Mouse (Mus musculus): Measurements from ENCODE around the gene Rsph1. TPM values are rescaled to one million over a fixed set of nuclear protein-coding genes. Genes with fewer than 3 reads are reported as not detected.

Gene Rsph1
- polyA plus RNA-seq, 1 experiment from 2014 or later: 1.7 TPM

DNA sequence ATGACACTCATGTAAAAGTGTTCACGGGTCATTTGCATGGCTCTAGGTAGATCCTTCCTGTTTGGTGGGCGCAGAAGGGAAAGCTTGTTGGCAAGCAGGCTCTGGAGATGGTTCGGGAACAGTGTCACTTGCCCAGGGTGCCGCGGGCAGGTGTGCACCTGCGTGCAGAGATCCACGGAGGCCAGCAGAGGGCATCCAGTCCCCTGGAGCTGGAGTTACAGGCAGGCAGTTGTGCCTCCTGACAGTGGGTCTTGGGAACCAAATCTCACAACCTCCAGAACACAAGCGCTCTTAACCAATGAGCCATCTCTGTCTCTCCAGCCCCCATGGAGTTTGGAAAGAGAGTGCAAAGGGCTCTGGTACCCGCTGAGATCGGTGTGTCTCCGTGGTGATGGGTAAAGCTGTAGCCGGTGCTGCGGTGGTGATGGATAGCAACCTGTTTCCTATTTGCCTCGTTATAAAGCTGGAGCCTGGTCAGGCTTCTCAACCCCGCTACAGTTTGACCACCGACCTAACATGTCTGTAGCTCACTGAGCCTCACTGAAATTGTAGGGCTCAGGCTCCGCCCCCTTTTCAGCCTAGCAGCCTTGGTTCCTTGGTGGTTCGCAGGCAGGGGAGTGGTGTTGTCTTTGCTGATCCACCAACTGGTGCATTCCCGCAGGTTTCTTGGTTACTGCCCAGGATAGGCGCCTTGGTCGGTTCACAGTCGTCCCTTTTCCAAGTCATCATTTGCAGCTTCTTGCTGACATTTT, 40.5 kb upstream of the Rsph1 start:
- DNase-seq (ENCODE audit: low spot score, missing footprints) (no peak), ATAC-seq (ENCODE audit: low FRiP score) (no peak)
- Histone ChIP-seq H3K4me1 (ENCODE audit: control insufficient read depth, insufficient read depth, low read length) (peaks cover 11% of the 10 kb centered on the region), H3K4me2 (no peak overlapping the region), H3K9me3 (ENCODE audit: control insufficient read depth, low read length) (no peaks in the 10 kb centered on the region), H3K9ac (ENCODE audit: low read length) (no peak overlapping the region), H3K27me3 (ENCODE audit: control insufficient read depth, insufficient read depth, low read length) (no peaks in the 10 kb centered on the region), H3K36me3 (ENCODE audit: control insufficient read depth, insufficient read depth, low read length) (no peaks in the 10 kb centered on the region), H3K4me3 (ENCODE audit: low read depth, low read length) (no peak overlapping the region), H3K27ac (ENCODE audit: low read depth, low read length) (no peak overlapping the region)
- 45% methylated on average over 22 of the region's 22 CpGs for WGBS

DNA sequence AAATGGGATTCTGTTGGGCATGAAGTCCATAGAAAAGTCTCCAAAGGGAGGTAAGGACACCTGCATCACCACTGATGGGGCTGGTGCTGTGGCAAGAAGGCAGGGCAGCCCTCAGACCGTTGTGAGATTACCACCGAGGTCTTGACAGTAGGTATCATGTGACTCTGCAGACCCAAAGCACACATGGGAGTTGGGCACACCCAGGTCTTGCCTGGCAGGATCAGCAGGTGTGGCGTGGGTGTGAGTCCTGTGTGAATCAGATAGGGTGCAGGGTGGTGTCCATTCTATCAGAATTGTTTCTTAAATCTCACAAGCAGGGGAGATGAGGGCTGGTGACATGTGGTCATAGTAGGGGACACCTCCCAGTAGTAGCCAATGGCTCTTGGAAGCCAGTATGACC, 39.8 kb upstream of the Rsph1 start:
- Histone ChIP-seq H3K4me3 (ENCODE audit: low read depth, low read length) (no peak overlapping the region), H3K36me3 (ENCODE audit: control insufficient read depth, insufficient read depth, low read length) (no peaks in the 10 kb centered on the region), H3K9me3 (ENCODE audit: control insufficient read depth, low read length) (no peaks in the 10 kb centered on the region), H3K27me3 (ENCODE audit: control insufficient read depth, insufficient read depth, low read length) (no peaks in the 10 kb centered on the region), H3K27ac (ENCODE audit: low read depth, low read length) (no peak overlapping the region), H3K9ac (ENCODE audit: low read length) (no peak overlapping the region), H3K4me2 (no peak overlapping the region), H3K4me1 (ENCODE audit: control insufficient read depth, insufficient read depth, low read length) (peaks cover 11% of the 10 kb centered on the region)
- ATAC-seq (ENCODE audit: low FRiP score): no peak
- DNase-seq (ENCODE audit: low spot score, missing footprints): no peak
- 86% methylated on average over 3 of the region's 3 CpGs for WGBS

DNA sequence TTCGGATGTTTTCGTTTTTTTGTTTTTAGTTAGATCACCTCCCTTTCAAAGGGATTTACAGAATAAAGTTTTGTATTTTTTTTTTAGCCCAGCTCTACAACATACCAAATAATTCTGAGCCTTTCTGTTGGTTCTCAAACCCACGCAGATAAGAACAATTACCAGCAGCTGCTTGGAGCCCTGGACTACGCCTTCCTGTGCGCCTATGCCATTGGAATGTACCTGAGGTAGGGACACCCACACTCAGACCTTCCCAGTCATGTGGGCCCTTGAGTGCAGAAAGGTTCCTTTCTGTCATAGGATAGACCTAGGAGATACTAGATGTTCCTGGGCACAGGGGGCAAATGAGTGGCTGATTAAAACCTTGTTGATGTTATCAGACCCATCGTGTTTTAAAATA, 38.8 kb upstream of the Rsph1 start:
- H3K27ac ChIP-seq (ENCODE audit: low read depth, low read length): no peak overlapping the region
- no peak overlapping the region for H3K4me2 ChIP-seq
- no peak overlapping the region for H3K9ac ChIP-seq (ENCODE audit: low read length)
- no peak overlapping the region for H3K4me3 ChIP-seq (ENCODE audit: low read depth, low read length)
- DNase-seq (ENCODE audit: low spot score, missing footprints) (no peak), ATAC-seq (ENCODE audit: low FRiP score) (no peak)
- H3K4me1 ChIP-seq (ENCODE audit: control insufficient read depth, insufficient read depth, low read length): peaks cover 11% of the 10 kb centered on the region
- no peaks in the 10 kb centered on the region for H3K36me3 ChIP-seq (ENCODE audit: control insufficient read depth, insufficient read depth, low read length)
- H3K9me3 ChIP-seq (ENCODE audit: control insufficient read depth, low read length): no peaks in the 10 kb centered on the region
- WGBS: 84% methylated on average over 6 of the region's 6 CpGs
- H3K27me3 ChIP-seq (ENCODE audit: control insufficient read depth, insufficient read depth, low read length): no peaks in the 10 kb centered on the region

DNA sequence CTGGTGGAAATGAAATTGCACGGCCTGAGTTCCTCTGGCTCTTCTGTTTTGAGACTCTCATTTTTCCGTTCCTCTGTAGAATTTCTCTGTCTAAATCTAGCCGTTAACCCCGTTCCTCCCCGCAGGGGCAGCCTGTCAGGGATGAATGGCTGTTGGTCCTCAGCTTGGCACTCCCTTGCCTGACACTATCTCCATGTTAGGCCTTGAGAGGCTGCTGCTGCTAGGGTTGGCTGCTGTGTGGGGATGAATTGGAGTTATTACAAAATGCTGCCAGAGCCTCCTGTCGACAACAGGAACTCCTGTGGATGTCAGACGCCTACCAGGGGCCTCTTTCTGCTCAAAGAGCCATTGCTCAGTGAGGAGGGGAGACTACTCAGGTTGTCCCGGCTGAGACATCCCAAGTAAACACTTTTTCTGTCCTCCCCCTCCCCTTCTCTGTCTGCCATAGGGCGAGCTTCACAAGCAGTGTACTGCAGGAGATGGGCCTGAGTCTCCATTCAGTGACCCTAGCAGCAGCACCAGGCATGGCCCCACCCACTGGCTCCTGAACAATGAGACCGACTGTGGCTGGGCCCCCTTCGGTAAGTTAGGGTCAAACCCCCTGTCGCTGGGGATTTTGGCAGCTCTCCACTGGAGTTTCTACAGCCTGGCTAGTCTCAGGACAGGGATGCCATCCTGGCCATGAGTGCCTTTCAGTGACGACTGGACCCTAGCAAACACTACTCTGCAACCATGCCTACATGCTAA, 38.0 kb upstream of the Rsph1 start:
- Histone ChIP-seq H3K36me3 (ENCODE audit: control insufficient read depth, insufficient read depth, low read length) (no peaks in the 10 kb centered on the region), H3K9me3 (ENCODE audit: control insufficient read depth, low read length) (no peaks in the 10 kb centered on the region), H3K27ac (ENCODE audit: low read depth, low read length) (no peak overlapping the region), H3K27me3 (ENCODE audit: control insufficient read depth, insufficient read depth, low read length) (no peaks in the 10 kb centered on the region), H3K4me2 (no peak overlapping the region), H3K4me1 (ENCODE audit: control insufficient read depth, insufficient read depth, low read length) (peaks cover 11% of the 10 kb centered on the region), H3K9ac (ENCODE audit: low read length) (no peak overlapping the region), H3K4me3 (ENCODE audit: low read depth, low read length) (no peak overlapping the region)
- DNase-seq (ENCODE audit: low spot score, missing footprints) (no peak), ATAC-seq (ENCODE audit: low FRiP score) (no peak; the same call in 1 of the 2 replicates)
- 25% methylated on average over 13 of the region's 13 CpGs for WGBS

DNA sequence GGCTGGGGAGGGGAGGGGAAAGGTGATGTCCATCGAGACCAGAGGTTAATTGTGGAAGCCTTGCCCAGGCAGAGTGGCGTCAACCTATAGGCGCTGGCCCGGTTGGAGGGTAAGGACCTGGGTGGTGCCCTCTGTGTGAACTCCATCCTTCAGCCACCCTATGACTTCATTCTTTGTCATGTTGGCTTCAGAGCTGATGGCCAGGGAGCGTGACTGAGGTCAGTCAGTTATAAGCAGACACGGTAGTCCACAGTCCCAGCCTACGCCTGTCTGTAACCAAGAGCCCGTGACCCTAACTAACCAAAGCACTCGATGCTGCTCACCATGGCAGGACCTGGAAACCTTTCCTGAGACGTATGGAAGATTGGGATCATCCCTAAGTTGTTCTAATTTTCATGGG, 35.5 kb upstream of the Rsph1 start:
- Histone ChIP-seq H3K27me3 (ENCODE audit: control insufficient read depth, insufficient read depth, low read length) (no peaks in the 10 kb centered on the region), H3K36me3 (ENCODE audit: control insufficient read depth, insufficient read depth, low read length) (no peaks in the 10 kb centered on the region), H3K27ac (ENCODE audit: low read depth, low read length) (no peak overlapping the region), H3K4me3 (ENCODE audit: low read depth, low read length) (no peak overlapping the region), H3K9me3 (ENCODE audit: control insufficient read depth, low read length) (no peaks in the 10 kb centered on the region), H3K4me2 (no peak overlapping the region), H3K4me1 (ENCODE audit: control insufficient read depth, insufficient read depth, low read length) (peaks cover 11% of the 10 kb centered on the region), H3K9ac (ENCODE audit: low read length) (no peak overlapping the region)
- no peak for DNase-seq (ENCODE audit: low spot score, missing footprints)
- 81% methylated on average over 10 of the region's 10 CpGs for WGBS
- no peak for ATAC-seq (ENCODE audit: low FRiP score)

DNA sequence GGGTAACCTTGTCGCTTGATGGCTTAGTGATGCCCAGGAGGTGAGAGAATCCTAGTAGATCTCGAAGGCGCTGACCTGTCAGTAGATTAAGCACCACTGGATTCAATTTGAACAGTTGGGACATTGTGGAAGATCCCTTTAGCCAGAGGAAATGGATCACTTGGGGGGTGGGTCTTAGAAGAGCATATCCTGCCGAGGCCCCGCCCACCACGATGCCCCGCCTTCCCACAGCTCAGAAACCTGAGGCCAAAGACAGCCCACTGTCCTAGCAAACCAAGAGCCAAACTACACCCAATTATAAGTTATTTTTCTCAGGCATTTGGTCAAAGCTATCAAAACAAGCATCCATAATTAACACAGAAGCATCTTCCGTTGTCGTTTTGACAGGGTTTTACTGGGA, 33.9 kb upstream of the Rsph1 start:
- H3K27ac ChIP-seq (ENCODE audit: low read depth, low read length): no peak overlapping the region
- ATAC-seq (ENCODE audit: low FRiP score) (no peak), DNase-seq (ENCODE audit: low spot score, missing footprints) (no peak)
- H3K27me3 ChIP-seq (ENCODE audit: control insufficient read depth, insufficient read depth, low read length): no peaks in the 10 kb centered on the region
- H3K4me3 ChIP-seq (ENCODE audit: low read depth, low read length): no peak overlapping the region
- H3K36me3 ChIP-seq (ENCODE audit: control insufficient read depth, insufficient read depth, low read length): no peaks in the 10 kb centered on the region
- H3K9me3 ChIP-seq (ENCODE audit: control insufficient read depth, low read length): no peaks in the 10 kb centered on the region
- H3K4me2 ChIP-seq: no peak overlapping the region
- no peak overlapping the region for H3K9ac ChIP-seq (ENCODE audit: low read length)
- WGBS: 84% methylated on average over 9 of the region's 9 CpGs
- H3K4me1 ChIP-seq (ENCODE audit: control insufficient read depth, insufficient read depth, low read length): peaks cover 11% of the 10 kb centered on the region

DNA sequence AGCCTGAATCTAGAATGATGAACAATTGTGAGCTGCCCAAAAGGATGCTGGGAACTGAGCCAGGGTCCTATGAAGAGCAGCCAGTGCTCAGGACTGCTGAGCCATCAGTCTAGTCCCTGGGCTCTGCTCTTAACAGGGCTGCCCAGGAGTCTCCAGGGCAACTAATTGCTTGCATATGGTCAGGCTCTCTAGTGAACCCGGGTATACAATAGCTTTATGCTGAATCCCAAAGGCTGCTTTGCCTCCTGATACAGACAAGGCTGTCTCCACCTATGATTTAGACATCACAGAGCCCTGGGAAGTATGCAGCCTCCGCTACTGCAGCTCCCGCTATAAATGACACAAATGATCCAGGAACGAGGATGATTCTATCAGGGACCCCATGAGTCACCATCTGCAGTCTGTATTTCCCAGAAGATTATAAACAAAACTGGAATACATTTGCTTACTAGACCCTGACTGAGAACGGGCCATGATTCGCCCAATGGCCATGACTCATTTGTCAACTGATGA, 32.2 kb upstream of the Rsph1 start:
- Histone ChIP-seq H3K27me3 (ENCODE audit: control insufficient read depth, insufficient read depth, low read length) (no peaks in the 10 kb centered on the region), H3K27ac (ENCODE audit: low read depth, low read length) (no peak overlapping the region), H3K36me3 (ENCODE audit: control insufficient read depth, insufficient read depth, low read length) (no peaks in the 10 kb centered on the region), H3K9ac (ENCODE audit: low read length) (no peak overlapping the region), H3K4me2 (no peak overlapping the region), H3K9me3 (ENCODE audit: control insufficient read depth, low read length) (no peaks in the 10 kb centered on the region), H3K4me1 (ENCODE audit: control insufficient read depth, insufficient read depth, low read length) (peaks cover 5% of the 10 kb centered on the region), H3K4me3 (ENCODE audit: low read depth, low read length) (no peak overlapping the region)
- DNase-seq (ENCODE audit: low spot score, missing footprints) (no peak), ATAC-seq (ENCODE audit: low FRiP score) (peak; percentile 19; the same call in 1 of the 2 replicates)
- 67% methylated on average over 6 of the region's 6 CpGs for WGBS

DNA sequence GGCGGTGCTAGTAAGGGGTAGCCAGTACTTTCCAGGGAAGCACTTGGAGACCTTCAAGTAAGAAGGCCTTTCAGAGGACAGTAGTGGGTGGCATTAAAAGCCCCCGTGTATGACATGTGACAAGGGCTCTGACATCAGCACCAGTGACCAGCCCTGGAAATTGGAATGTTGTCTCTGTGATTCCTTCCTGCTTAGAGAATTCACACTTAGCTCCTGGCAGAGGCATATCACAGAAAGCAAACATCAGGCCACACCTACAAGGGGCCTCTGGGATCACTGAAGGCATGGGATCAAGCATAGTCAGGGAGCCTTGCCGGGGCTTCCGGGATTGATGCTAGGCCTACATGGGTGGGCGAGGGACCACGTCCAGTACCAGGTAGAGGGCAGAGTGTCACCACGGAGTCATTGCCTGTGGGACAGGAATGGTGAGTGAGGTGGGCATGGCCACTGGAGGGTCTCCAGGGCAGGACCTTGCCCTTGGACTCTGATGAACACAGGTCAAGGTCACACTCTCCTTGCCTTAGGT, 31.2 kb upstream of the Rsph1 start:
- WGBS: 92% methylated on average over 7 of the region's 7 CpGs

DNA sequence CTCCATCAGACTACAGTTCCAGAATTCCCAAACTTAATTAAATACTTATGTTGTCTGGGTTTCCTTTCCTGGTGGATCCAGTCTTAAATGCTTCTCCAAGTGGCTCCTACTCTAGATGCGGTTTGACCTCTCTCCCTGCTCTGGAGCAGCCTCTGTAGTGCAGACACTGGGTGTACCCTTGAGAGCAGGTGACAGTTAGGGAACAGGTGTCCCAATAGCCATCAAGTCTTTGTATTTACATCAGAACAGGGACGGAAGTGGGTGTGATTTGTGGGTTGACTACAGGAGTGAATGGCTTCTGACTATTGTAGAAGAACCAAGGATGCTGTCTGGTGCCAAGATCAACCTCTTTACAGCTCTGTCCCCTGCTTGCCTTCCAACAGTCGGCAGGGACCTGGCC, 30.6 kb upstream of the Rsph1 start:
- WGBS: 88% methylated on average over 3 of the region's 3 CpGs

More for the DNA sequence above, 31.2 kb upstream of the Rsph1 start:
- ATAC-seq (ENCODE audit: low FRiP score): no peak
- Histone ChIP-seq H3K4me2 (no peak overlapping the region), H3K9me3 (ENCODE audit: control insufficient read depth, low read length) (no peaks in the 10 kb centered on the region), H3K36me3 (ENCODE audit: control insufficient read depth, insufficient read depth, low read length) (no peaks in the 10 kb centered on the region), H3K27ac (ENCODE audit: low read depth, low read length) (no peak overlapping the region), H3K27me3 (ENCODE audit: control insufficient read depth, insufficient read depth, low read length) (no peaks in the 10 kb centered on the region), H3K9ac (ENCODE audit: low read length) (no peak overlapping the region), H3K4me1 (ENCODE audit: control insufficient read depth, insufficient read depth, low read length) (peaks cover 4% of the 10 kb centered on the region), H3K4me3 (ENCODE audit: low read depth, low read length) (no peak overlapping the region)
- DNase-seq (ENCODE audit: low spot score, missing footprints): no peak

More for the DNA sequence above, 30.6 kb upstream of the Rsph1 start:
- Histone ChIP-seq H3K27me3 (ENCODE audit: control insufficient read depth, insufficient read depth, low read length) (no peaks in the 10 kb centered on the region), H3K36me3 (ENCODE audit: control insufficient read depth, insufficient read depth, low read length) (no peaks in the 10 kb centered on the region), H3K9ac (ENCODE audit: low read length) (no peak overlapping the region), H3K4me2 (no peak overlapping the region), H3K4me3 (ENCODE audit: low read depth, low read length) (no peak overlapping the region), H3K4me1 (ENCODE audit: control insufficient read depth, insufficient read depth, low read length) (no peaks in the 10 kb centered on the region), H3K27ac (ENCODE audit: low read depth, low read length) (no peak overlapping the region), H3K9me3 (ENCODE audit: control insufficient read depth, low read length) (no peaks in the 10 kb centered on the region)
- ATAC-seq (ENCODE audit: low FRiP score): no peak
- DNase-seq (ENCODE audit: low spot score, missing footprints): no peak
